Mouse (Mus musculus) neural tube, embryonic 14.5 days (tissue): ENCODE data around the gene Tsc22d1. TPM values are rescaled to one million over a fixed set of nuclear protein-coding genes. Genes with fewer than 3 reads are reported as not detected.
A peak's percentile ranks its signal among the peaks of the same experiment; 100 is the strongest.

ENCODE experiments used
- ATAC-seq: fragments of 200-750 bp; cut with Nextera tagmentation; 2 replicates; pipeline ENCODE4 v1.8.0; 2017; ENCODE audit warnings: low read depth, mild to moderate bottlenecking, moderate TSS enrichment, moderate library complexity
- H3K27ac ChIP-seq: fragments of 300-500 bp; sonication (generic); 2 replicates; pipeline ENCODE4 v1.5.1; 2014; ENCODE audit warnings: low read depth, mild to moderate bottlenecking, control low read depth, low read length, moderate library complexity, mixed read lengths
- H3K27me3 ChIP-seq: fragments of 300-500 bp; sonication (generic); 2 replicates; pipeline ENCODE4 v1.6.1; 2014; ENCODE audit warnings: low read length; ENCODE audit not compliant: control insufficient read depth, insufficient read depth
- H3K36me3 ChIP-seq: fragments of 300-500 bp; sonication (generic); 2 replicates; pipeline ENCODE4 v1.6.1; 2014; ENCODE audit warnings: low read length, mixed read lengths; ENCODE audit not compliant: control insufficient read depth, insufficient read depth
- H3K4me1 ChIP-seq: fragments of 300-500 bp; sonication (generic); 2 replicates; pipeline ENCODE4 v1.6.1; 2014; ENCODE audit warnings: low read length; ENCODE audit not compliant: control insufficient read depth, insufficient read depth
- H3K4me2 ChIP-seq: fragments of 300-500 bp; sonication (generic); 2 replicates; pipeline ENCODE4 v1.6.1; 2014; ENCODE audit warnings: mild to moderate bottlenecking, low read depth, low read length, control low read depth
- H3K4me3 ChIP-seq: fragments of 300-500 bp; sonication (generic); 2 replicates; pipeline ENCODE4 v1.5.1; 2014; ENCODE audit warnings: low read depth, low read length, control low read depth, mixed read lengths
- H3K9ac ChIP-seq: fragments of 300-500 bp; sonication (generic); replicated peaks from 2 replicates; pipeline ENCODE4 v1.6.1; 2014; ENCODE audit warnings: low read depth, mild to moderate bottlenecking, control low read depth, low read length, mixed read lengths
- H3K9me3 ChIP-seq: fragments of 300-500 bp; sonication (generic); 2 replicates; pipeline ENCODE4 v1.6.1; 2016; ENCODE audit warnings: low read length; ENCODE audit not compliant: control insufficient read depth
- WGBS: fragments of 180-500 bp; shearing (Covaris S2); extraction: QIAGEN DNeasy Blood & Tissue Kit; methylation state at CpG from one replicate; pipeline ENCODE4 v1.1.7; 2014; 5-methylcytosine and 5-hydroxymethylcytosine counted together
- polyA plus RNA-seq: library from polyadenylated mRNA; unstranded; fragments of >200 nt; fragmentation: Nextera tagmentation; extraction: Ambion mirVana; gene quantifications from 2 replicates; pipeline ENCODE4 v1.2.1, GENCODE M21; 2014

Tsc22d1 gene
- polyA plus RNA-seq, 1 experiment from 2014 or later = 885 TPM

GRCm38 (mm10) chr14:76503231-76503851 is 88.6 kb downstream of the Tsc22d1 start:
- Histone ChIP-seq H3K36me3 (peaks cover 6% of the 10 kb centered on the region; the same call in 1 of the 2 replicates), H3K27me3 (no peaks in the 10 kb centered on the region), H3K4me2 (peak overlapping the region; percentile 53), H3K27ac (peak overlapping the region; percentile 98), H3K4me1 (peaks cover 22% of the 10 kb centered on the region), H3K4me3 (peak overlapping the region; percentile 70), H3K9me3 (no peaks in the 10 kb centered on the region), H3K9ac (peak overlapping the region; percentile 89)
- WGBS = 5% methylated on average over 13 of the region's 13 CpGs
- no peak for ATAC-seq

- H3K4me2 ChIP-seq = peak overlapping the region; percentile 97
- 0% methylated on average over 39 of the region's 52 CpGs for WGBS
- H3K9me3 ChIP-seq = no peaks in the 10 kb centered on the region
- peaks cover 22% of the 10 kb centered on the region for H3K4me1 ChIP-seq
- peaks cover 6% of the 10 kb centered on the region; the same call in 1 of the 2 replicates for H3K36me3 ChIP-seq
- peak overlapping the region; percentile 89 for H3K9ac ChIP-seq
- peak overlapping the region; percentile 98 for H3K27ac ChIP-seq
- peak; percentile 94 for ATAC-seq
- H3K4me3 ChIP-seq = peak overlapping the region; percentile 70
- no peaks in the 10 kb centered on the region for H3K27me3 ChIP-seq
These were observed 89.5 kb downstream of the Tsc22d1 start for GRCm38 (mm10) chr14:76504121-76504737.

- Histone ChIP-seq H3K9me3 (no peaks in the 10 kb centered on the region), H3K36me3 (peaks cover 6% of the 10 kb centered on the region; the same call in 1 of the 2 replicates), H3K27ac (peak overlapping the region; percentile 98), H3K9ac (peak overlapping the region; percentile 89), H3K4me2 (peak overlapping the region; percentile 97), H3K27me3 (no peaks in the 10 kb centered on the region), H3K4me1 (peaks cover 20% of the 10 kb centered on the region), H3K4me3 (peak overlapping the region; percentile 70)
- 0% methylated on average over 10 of the region's 10 CpGs for WGBS
- ATAC-seq = no peak
These were observed 90.3 kb downstream of the Tsc22d1 start for GRCm38 (mm10) chr14:76505101-76505438.

DNA sequence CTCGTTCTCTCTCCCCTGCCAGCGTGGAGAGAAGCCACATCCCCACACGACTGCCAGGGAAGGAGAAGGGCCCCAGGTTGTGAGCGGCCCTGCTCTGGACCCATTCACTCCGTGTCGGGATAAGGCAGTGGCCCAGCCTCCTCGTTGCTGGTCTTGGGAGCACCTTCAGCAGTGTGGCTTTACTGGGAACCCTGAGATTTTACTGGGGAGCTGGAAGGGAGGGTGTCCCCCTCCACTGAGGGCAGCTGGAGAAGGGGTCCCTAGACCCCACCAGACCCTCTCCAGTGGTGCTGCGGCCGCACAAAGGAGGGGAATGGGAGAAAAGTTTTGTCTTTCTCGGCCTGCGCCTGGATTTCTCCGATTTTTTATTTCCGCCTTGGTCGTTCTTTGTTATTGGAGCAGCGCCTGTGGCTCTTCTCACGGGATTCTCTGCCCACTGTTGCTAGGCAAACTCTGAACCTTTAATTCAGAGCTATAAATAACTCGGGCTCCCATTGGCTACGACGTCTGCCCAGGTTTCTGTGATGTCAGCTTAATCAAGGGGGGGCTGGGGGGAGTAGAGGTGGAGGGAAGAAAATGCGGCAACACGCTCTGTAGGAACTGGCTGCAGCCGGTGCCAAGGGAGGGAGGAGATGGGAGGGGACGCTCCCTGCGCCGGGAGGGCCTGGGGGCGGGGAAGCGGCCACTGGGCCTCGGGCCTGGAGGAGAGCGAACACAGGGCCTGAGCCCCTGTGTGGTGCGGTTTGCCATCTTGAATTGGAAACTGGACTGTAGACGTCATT is 90.9 kb downstream of the Tsc22d1 start:
- WGBS = under 1% methylated on average over 30 of the region's 31 CpGs
- Histone ChIP-seq H3K27me3 (no peaks in the 10 kb centered on the region), H3K4me1 (peaks cover 15% of the 10 kb centered on the region), H3K4me2 (peak overlapping the region; percentile 97), H3K36me3 (peaks cover 6% of the 10 kb centered on the region; the same call in 1 of the 2 replicates), H3K9me3 (no peaks in the 10 kb centered on the region), H3K9ac (peak overlapping the region; percentile 89), H3K27ac (peak overlapping the region; percentile 98), H3K4me3 (peak overlapping the region; percentile 70)
- peak; percentile 76 for ATAC-seq

- ATAC-seq = no peak
- Histone ChIP-seq H3K4me2 (peak overlapping the region; percentile 97), H3K4me1 (peaks cover 14% of the 10 kb centered on the region), H3K36me3 (peaks cover 6% of the 10 kb centered on the region; the same call in 1 of the 2 replicates), H3K27me3 (no peaks in the 10 kb centered on the region), H3K27ac (peak overlapping the region; percentile 98), H3K9ac (peak overlapping the region; percentile 89), H3K4me3 (peak overlapping the region; percentile 70), H3K9me3 (no peaks in the 10 kb centered on the region)
- WGBS = 36% methylated on average over 27 of the region's 27 CpGs
These were observed 91.9 kb downstream of the Tsc22d1 start for GRCm38 (mm10) chr14:76506425-76507205.

DNA sequence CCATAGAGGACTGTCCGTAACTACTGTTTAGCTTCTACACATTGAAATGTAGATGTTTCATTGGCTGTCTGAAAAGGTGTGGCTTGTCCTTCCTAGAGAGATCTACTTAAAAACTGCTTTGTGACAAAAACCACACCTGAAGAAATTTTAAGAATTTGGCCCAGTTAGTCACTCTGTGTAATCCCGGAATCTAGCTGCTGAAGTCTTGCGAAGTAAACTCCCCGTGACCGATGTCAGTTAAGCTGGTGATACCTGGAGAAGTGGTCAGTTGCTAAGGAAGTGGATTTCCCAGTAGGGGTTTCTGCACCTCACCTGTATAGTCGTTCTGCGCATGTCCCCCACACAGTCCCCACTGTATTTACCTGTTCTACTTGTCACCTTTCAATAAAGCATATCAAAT is 92.6 kb downstream of the Tsc22d1 start:
- 92% methylated on average over 7 of the region's 7 CpGs for WGBS
- peaks cover 6% of the 10 kb centered on the region; the same call in 1 of the 2 replicates for H3K36me3 ChIP-seq
- peak overlapping the region; percentile 70 for H3K4me3 ChIP-seq
- H3K4me2 ChIP-seq = peak overlapping the region; percentile 97
- ATAC-seq = no peak
- no peak overlapping the region for H3K27ac ChIP-seq
- H3K9ac ChIP-seq = peak overlapping the region; percentile 89; the same call in 1 of the 2 replicates
- H3K9me3 ChIP-seq = no peaks in the 10 kb centered on the region
- H3K27me3 ChIP-seq = no peaks in the 10 kb centered on the region
- H3K4me1 ChIP-seq = peaks cover 14% of the 10 kb centered on the region

DNA sequence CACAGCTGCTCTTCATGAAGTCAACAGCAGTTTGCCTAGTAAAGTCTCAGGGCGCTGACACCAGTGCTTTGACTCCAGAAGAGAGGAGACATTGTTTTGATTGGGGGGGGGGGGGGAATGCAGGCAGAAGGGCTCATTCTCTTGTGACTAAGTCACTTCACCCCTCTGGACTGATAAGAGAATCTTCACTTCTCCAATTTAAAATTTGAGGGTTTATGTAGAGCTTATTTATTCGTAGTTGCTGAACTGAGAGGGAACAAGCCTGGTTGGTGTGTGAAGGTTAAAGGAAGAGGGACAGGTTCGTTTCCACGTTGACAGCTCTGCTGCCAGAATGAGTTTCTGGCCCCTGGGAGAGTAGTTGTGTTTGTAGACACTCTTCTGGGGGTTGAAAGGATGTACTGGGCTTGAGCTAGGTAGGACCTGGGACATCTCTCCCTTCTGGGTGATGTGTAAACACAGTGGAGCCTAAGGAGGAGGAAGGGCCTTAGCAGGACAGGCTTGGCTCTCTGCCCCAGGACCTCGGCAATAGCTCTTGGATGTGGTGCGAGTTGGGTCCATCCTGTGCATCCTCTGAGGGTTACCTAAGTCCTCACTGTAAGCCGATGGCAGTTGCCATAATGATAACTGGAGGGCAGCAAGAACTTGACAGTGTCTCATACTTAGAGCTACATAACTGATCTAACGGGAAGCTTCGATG is 93.2 kb downstream of the Tsc22d1 start:
- Histone ChIP-seq H3K27ac (no peak overlapping the region), H3K9ac (no peak overlapping the region), H3K4me2 (peak overlapping the region; percentile 97), H3K36me3 (peaks cover 6% of the 10 kb centered on the region; the same call in 1 of the 2 replicates), H3K4me3 (peak overlapping the region; percentile 70; the same call in 1 of the 2 replicates), H3K27me3 (no peaks in the 10 kb centered on the region), H3K9me3 (no peaks in the 10 kb centered on the region), H3K4me1 (peaks cover 14% of the 10 kb centered on the region)
- WGBS = 83% methylated on average over 9 of the region's 9 CpGs
- ATAC-seq = no peak

GRCm38 (mm10) chr14:76508701-76509100 is 93.9 kb downstream of the Tsc22d1 start:
- WGBS = 75% methylated on average over 10 of the region's 10 CpGs
- no peak for ATAC-seq
- H3K9ac ChIP-seq = no peak overlapping the region
- no peaks in the 10 kb centered on the region for H3K9me3 ChIP-seq
- peaks cover 21% of the 10 kb centered on the region for H3K4me1 ChIP-seq
- H3K27ac ChIP-seq = no peak overlapping the region
- H3K36me3 ChIP-seq = peaks cover 6% of the 10 kb centered on the region; the same call in 1 of the 2 replicates
- H3K27me3 ChIP-seq = no peaks in the 10 kb centered on the region
- no peak overlapping the region for H3K4me2 ChIP-seq
- H3K4me3 ChIP-seq = no peak overlapping the region
